Mouse (Mus musculus): Measurements from ENCODE around the gene Tmub2. TPM values are rescaled to one million over a fixed set of nuclear protein-coding genes. Genes with fewer than 3 reads are reported as not detected.

Gene Tmub2
- polyA plus RNA-seq, 1 experiment, result 472 TPM

DNA sequence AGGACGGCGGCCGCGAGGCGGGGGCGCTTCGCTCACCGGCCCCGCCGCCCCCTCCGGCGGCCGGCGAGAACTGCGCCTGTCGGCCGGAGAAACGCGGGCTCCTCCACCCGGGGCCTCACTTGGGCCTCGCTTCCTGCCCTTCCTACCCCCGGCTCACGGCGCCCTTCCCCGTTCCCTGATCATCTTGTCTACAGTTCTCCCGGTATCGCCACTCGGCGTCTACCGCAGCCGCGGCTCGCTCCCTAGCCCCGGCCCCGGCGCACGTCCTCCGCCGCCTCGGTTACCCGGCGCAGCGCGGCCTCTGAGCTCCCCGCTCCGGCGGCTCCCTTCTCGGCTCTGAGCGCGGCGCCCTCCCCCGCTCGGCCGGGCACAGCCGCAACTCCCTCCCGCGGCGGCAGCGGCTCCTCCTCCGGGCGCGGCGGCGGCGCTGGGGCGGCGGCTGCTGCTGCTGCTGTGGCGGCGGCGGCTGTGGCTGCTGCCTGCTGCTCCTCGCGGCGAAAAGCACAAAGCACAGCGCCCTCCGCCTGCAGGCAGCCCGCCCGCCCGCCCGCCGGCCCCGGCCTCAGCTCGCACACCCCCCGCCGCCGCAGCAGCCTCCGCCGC, 32.7 kb downstream of the Tmub2 start:
- WGBS, result under 1% methylated on average over 78 of the region's 87 CpGs
- Histone ChIP-seq H3K4me3 (ENCODE audit: insufficient read depth, low read depth, low read length) (peak overlapping the region; percentile 99), H3K4me1 (ENCODE audit: control insufficient read depth, insufficient read depth, low read length) (peaks cover 19% of the 10 kb centered on the region), H3K27ac (ENCODE audit: insufficient read depth, low read depth, low read length) (peak overlapping the region; percentile 95)
- no peak for TF ChIP-seq CTCF (IDR thresholded peaks at IDR 0.05; ENCODE audit: insufficient read depth, low read depth, low read length)
- peak; percentile 10; the same call in 1 of the 2 replicates for TF ChIP-seq POLR2A (IDR thresholded peaks at IDR 0.05; ENCODE audit: insufficient read depth, low read depth, low read length)

DNA sequence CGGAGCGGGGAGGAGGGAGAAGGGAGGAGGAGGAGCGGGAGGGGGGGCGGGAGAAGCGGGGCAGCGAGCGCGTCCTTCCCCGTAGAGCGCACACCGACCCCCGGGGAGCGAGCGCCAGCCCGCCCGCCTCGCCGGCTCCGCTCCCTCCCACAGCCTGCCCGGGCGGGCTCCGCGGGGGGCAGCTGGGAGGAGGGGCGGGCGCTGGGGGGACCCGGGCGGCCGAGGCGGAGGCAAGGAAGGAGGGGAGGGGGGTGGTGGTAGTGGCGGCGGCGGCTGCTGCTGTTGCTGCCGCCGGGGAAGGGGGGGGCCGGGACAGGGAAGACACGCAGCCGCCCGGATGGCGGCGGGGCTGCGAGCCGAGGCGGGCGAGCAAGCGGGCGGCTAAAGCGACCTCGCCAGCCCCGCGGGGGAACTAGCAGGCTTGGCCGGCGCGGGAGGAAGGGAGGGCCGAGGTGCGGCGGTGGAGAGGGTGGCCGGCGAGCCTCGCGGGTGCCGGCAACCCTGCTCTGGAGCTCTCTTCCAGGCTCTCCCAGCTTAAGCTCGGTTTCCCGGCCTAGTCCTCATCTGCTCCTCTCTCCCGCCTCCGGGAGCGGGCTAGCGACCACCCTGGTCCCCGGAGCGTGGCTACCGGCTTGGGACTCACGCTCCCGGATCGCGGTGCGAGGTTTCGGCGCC, 33.3 kb downstream of the Tmub2 start:
- Histone ChIP-seq H3K4me1 (ENCODE audit: control insufficient read depth, insufficient read depth, low read length) (peaks cover 19% of the 10 kb centered on the region), H3K27ac (ENCODE audit: insufficient read depth, low read depth, low read length) (peak overlapping the region; percentile 100), H3K4me3 (ENCODE audit: insufficient read depth, low read depth, low read length) (peak overlapping the region; percentile 88)
- TF ChIP-seq CTCF (IDR thresholded peaks at IDR 0.05; ENCODE audit: insufficient read depth, low read depth, low read length), result no peak
- TF ChIP-seq POLR2A (IDR thresholded peaks at IDR 0.05; ENCODE audit: insufficient read depth, low read depth, low read length), result no peak; the same call in 1 of the 2 replicates
- WGBS, result under 1% methylated on average over 67 of the region's 77 CpGs

DNA sequence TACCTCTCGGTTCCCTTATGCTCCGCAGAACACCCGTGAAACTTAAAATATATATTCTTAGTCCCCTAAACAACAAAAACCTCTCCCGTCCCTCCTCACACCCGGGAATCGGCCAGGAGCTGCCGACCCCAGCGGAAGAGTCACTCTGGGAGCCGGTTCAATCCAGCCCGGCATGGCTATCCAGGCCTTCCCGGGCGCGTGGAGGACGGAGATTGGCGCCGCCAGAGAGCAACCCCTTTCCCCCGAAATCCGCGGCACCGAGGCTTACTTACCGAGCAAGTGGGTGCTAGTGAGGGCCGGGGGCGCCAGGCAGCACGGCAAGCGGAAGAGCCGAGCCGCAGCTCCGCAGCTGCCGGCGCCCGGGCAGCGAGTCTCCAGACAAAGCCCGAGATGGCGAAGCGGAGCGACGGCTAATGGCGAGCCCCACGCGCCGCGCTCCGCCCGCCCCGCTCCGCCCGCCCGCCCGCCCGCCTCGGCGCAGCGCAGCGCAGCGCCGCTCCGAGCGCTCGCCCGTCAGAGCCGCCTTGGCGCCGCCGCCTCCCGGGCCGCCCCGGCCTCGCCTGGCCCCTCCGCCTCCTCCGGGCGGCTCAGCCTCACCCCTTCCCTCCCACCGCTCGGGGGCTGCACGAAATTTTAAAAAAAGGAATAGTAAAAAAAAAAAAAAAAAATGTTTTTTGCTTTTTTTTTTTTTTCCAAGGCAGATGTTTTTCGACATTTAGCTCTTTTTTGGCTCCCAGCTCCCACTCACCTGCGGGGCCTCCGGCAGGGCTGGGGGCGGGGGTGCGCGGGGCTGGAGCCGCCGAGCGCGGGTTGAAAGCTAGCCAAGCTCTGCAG, 34.1 kb downstream of the Tmub2 start:
- Histone ChIP-seq H3K27ac (ENCODE audit: insufficient read depth, low read depth, low read length) (peak overlapping the region; percentile 100), H3K4me1 (ENCODE audit: control insufficient read depth, insufficient read depth, low read length) (peaks cover 19% of the 10 kb centered on the region), H3K4me3 (ENCODE audit: insufficient read depth, low read depth, low read length) (peak overlapping the region; percentile 88)
- no peak for TF ChIP-seq CTCF (IDR thresholded peaks at IDR 0.05; ENCODE audit: insufficient read depth, low read depth, low read length)
- no peak for TF ChIP-seq POLR2A (IDR thresholded peaks at IDR 0.05; ENCODE audit: insufficient read depth, low read depth, low read length)
- under 1% methylated on average over 84 of the region's 84 CpGs for WGBS

DNA sequence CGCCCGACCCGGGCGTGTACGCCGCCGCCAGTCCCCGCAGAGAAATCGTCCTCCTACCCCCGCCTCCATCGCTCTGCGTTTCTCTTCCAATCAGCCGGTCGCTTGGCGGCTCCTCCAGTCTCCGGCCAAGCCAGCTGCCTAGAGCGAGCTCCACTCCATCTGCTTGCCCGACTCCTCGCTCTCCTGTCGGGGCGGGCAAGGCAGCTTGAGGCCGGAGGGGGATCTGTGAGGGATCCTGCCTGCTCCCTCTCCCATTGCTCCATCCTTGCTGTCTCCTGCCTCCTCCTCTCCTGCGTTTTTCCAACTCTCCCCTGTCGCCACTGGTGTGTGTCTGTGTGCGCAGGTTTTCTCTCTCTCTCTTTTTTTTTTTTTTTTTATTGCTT, 34.7 kb downstream of the Tmub2 start, which contains the start of gene Ubtf:
TSS of gene Ubtf (minus strand) at position 333 of the 383 bp plus-strand sequence.
- WGBS, result under 1% methylated on average over 25 of the region's 25 CpGs
- H3K4me3 ChIP-seq (ENCODE audit: insufficient read depth, low read depth, low read length), result peak within 1 kb of the TSS; percentile 88
- H3K4me1 ChIP-seq (ENCODE audit: control insufficient read depth, insufficient read depth, low read length), result peaks cover 19% of the 10 kb centered on the region
- peak within 1 kb of the TSS; percentile 100 for H3K27ac ChIP-seq (ENCODE audit: insufficient read depth, low read depth, low read length)
- no peak; the same call in 1 of the 2 replicates for TF ChIP-seq POLR2A (IDR thresholded peaks at IDR 0.05; ENCODE audit: insufficient read depth, low read depth, low read length)
- no peak for TF ChIP-seq CTCF (IDR thresholded peaks at IDR 0.05; ENCODE audit: insufficient read depth, low read depth, low read length)

DNA sequence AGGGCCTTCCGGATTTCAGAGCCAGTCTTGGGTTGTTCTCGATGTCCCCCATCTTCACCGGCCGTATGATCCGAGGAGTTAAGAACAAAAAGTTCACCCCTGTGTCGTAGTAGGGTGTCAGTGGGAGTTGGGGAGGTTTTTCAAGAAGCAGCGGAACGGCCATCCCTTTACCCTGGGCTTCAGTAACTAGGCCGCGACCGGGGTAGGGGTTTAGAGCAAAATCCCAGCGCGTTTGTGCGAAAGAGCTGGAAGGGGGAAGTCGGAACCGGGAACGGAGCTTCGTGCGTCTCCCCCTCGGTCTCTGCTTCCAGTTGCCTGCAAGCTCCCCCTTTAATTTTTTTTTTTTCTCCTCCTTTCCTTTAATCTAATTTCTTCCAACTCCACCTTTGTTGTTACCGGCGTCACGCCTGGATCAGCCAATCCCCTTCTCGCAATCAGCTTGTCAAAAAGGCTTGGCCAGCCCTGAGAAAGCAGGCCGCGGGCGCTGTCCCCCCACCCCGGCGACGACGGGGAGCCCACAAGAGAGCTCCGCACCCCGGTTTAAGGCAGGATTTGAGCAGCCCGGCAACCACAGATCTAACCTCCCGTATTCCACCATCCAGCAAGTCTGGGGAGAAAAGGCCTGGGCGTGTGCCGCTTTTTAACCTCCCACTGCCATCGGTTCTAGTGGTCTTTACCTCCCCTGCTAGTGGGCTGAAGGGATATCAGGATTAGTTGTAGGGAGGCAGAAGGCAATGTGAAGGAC, 35.4 kb downstream of the Tmub2 start:
- Histone ChIP-seq H3K4me1 (ENCODE audit: control insufficient read depth, insufficient read depth, low read length) (peaks cover 19% of the 10 kb centered on the region), H3K4me3 (ENCODE audit: insufficient read depth, low read depth, low read length) (peak overlapping the region; percentile 88), H3K27ac (ENCODE audit: insufficient read depth, low read depth, low read length) (peak overlapping the region; percentile 89)
- no peak for TF ChIP-seq CTCF (IDR thresholded peaks at IDR 0.05; ENCODE audit: insufficient read depth, low read depth, low read length)
- TF ChIP-seq POLR2A (IDR thresholded peaks at IDR 0.05; ENCODE audit: insufficient read depth, low read depth, low read length), result peak; percentile 67
- WGBS, result under 1% methylated on average over 38 of the region's 38 CpGs

DNA sequence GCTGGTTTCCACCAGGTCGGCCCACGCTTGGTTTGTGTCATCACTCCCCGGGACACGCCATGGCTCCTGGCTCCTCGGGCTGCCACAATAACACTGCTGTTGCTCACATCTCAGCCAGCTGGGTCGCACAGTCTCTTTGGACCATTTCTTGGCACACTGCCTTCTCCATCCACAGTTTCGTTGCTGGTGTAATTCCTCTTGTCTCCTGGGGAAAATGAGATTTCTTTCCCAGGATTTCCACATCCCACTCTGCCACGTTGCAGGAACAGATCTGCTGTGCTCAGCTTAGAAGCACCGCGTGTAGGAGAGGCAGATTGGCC, 35.9 kb downstream of the Tmub2 start:
- H3K4me1 ChIP-seq (ENCODE audit: control insufficient read depth, insufficient read depth, low read length), result peaks cover 17% of the 10 kb centered on the region
- 2% methylated on average over 10 of the region's 10 CpGs for WGBS
- 0 out of 2 replicates have a peak, but pooled peaks have one; percentile 17 for TF ChIP-seq POLR2A (IDR thresholded peaks at IDR 0.05; ENCODE audit: insufficient read depth, low read depth, low read length)
- no peak for TF ChIP-seq CTCF (IDR thresholded peaks at IDR 0.05; ENCODE audit: insufficient read depth, low read depth, low read length)
- peak overlapping the region; percentile 89 for H3K27ac ChIP-seq (ENCODE audit: insufficient read depth, low read depth, low read length)
- peak overlapping the region; percentile 88 for H3K4me3 ChIP-seq (ENCODE audit: insufficient read depth, low read depth, low read length)

DNA sequence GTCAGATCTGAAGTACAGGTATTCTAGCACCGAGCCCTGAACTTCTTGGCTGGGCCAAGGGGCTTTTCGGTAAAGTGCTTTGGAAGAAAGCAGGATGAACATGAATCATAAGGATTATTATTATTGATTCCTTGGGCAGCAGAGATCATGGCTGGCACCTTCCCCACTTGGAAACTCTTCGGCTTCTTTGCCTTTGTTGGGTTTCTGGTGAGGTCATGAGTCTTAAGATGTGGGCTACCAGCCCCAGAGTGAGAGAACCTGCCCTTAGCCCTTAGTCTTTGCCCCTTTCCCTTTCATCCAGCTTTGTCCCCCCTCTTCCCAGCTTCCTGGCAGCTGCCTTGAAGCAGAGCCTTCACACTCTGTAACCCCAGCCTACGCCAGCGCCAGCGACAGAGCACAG, 37.2 kb downstream of the Tmub2 start:
- no peak overlapping the region for H3K27ac ChIP-seq (ENCODE audit: insufficient read depth, low read depth, low read length)
- no peak overlapping the region for H3K4me3 ChIP-seq (ENCODE audit: insufficient read depth, low read depth, low read length)
- TF ChIP-seq CTCF (IDR thresholded peaks at IDR 0.05; ENCODE audit: insufficient read depth, low read depth, low read length) (no peak), POLR2A (IDR thresholded peaks at IDR 0.05; ENCODE audit: insufficient read depth, low read depth, low read length) (no peak)
- WGBS, result 78% methylated on average over 6 of the region's 6 CpGs
- H3K4me1 ChIP-seq (ENCODE audit: control insufficient read depth, insufficient read depth, low read length), result peaks cover 12% of the 10 kb centered on the region

DNA sequence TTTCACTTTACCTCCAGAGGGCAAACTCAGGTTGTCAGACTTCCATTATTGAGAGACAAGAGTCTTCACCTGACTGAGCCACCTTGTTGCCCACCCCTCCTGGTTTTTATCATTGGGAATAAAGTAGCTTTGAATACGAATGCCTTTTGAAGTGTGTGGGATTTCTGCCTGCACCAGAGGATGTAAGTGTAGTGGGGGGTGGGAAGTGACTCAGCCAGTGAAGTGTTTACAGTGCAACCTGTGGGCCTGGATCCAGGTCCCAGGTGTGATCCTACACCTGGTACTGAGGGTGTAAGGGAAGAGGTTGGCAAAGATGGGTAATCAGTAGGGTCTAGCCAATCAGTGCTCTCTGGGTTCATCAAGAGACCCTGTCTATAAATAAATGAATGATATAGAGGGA, 38.8 kb downstream of the Tmub2 start:
- Histone ChIP-seq H3K27ac (ENCODE audit: insufficient read depth, low read depth, low read length) (no peak overlapping the region), H3K4me1 (ENCODE audit: control insufficient read depth, insufficient read depth, low read length) (peaks cover 12% of the 10 kb centered on the region)
- 58% methylated on average over 1 of the region's 1 CpGs for WGBS

More for the DNA sequence above, 38.8 kb downstream of the Tmub2 start:
- H3K4me3 ChIP-seq (ENCODE audit: insufficient read depth, low read depth, low read length), result no peak overlapping the region
- TF ChIP-seq POLR2A (IDR thresholded peaks at IDR 0.05; ENCODE audit: insufficient read depth, low read depth, low read length) (no peak), CTCF (IDR thresholded peaks at IDR 0.05; ENCODE audit: insufficient read depth, low read depth, low read length) (no peak)

All from olfactory bulb, adult 2 months (tissue).